Mouse (Mus musculus) megakaryocyte, embryonic 14.5 days (primary cell): ENCODE results near the gene Prdx5.

Experiments used
- FLI1 ChIP-seq: IDR thresholded peaks from 2 replicates; pipeline ENCODE4 v1.6.1; 2012; ENCODE audit warnings: low read length, inconsistent platforms, mixed read lengths
- GATA1 ChIP-seq: IDR thresholded peaks from 3 replicates; pipeline ENCODE4 v1.6.1; 2012; ENCODE audit warnings: mixed read lengths, low read length, inconsistent platforms, borderline replicate concordance

GRCm38 (mm10) chr19:6924461-6925306 lies 14.8 kb upstream of the Prdx5 start:
- TF ChIP-seq GATA1, result no peak
- TF ChIP-seq FLI1, result no peak
